Mouse (Mus musculus): ENCODE results near the gene Pelp1. TPM values are rescaled to one million over a fixed set of nuclear protein-coding genes. Genes with fewer than 3 reads are reported as not detected.
A peak's percentile ranks its signal among the peaks of the same experiment; 100 is the strongest.

The Pelp1 gene
- total RNA-seq (2021), result 10 to 100 TPM; 22.3 to 26.1 TPM

DNA sequence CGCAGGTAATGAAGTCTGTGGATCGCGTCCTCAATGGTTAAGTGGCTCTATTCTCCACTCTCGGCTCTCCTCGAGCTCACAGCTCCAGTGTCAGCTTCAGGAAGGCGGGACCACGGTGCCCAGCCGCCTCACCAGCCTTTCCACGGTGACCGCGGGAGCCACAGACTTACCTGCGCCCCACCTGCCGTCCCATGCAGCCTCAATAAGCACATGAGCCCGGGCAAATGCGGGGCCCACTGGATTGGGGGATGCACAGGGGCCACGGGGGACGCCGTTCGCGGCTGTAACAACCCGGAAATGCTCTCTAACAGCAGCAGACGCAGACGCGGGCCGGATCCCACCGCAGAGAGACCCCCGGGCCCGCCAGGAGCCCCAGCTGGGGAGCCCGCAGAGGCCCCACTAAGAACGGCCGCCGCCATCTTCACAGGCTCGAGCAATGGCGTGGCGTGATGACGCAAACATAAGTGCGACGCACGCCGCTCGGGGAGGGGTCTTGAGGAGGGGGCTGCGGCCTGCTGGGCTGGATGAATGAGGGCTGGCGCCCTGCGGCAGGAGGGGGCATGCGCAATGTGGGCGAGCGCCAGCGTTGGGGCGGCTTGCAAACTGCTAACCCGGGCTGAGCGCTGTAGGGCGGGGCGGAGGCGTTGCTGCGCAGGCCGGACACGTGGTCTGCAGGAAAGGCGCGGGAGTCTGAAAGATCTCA, at the start of gene Pelp1:
TSS of gene Pelp1 (minus strand) at position 438 of the 703 bp plus-strand sequence.
- intact Hi-C loops (cut with DNase I), result loop anchor here (5.0 kb wide), 1 partner anchor 348 kb away; no protein-coding TSS in a partner anchor
- DNase-seq, result peak; percentile 92 to 93

DNA sequence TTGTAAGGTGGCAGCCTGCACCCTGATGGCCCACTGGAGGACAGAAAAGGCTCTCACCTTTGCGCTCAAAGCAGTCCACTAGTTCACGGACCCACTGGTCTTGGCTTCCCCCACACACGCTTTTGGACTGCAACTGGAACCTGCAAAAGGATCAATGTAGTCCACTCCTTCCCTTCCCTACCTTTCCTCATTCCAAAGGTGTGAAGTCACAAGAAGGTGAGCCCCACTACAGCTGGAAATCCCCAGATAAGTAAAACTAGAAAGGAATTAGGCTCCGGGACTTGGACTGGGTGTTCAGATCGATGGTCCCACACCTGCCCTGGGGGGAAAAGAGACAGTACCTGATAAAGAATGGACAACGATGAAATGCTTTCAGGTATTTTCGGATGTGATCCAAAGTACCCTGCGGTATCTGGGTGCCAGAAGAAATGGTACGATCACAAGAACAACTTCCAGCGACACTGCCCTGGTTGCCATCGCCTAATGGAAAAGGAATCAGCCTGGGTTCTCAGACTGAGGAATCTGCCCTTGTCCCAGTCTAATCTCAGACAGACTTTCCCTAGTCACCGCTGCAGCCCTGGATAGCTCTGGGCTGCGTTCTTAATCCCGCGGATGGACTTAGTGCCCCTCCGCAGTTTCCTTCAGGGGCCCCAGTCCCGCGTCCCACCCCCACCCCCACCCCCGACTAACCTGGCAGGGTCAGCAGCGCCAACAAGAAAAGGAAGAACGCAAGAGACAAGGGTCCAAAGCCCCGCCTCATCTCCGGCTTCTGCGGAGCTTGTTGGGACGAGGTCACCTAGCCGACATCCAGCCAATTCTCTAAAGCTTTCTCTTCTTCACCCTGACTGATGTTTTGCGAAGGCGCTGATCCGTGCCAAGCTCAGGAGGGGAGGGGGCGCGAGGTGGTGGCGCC, 49.1 kb upstream of the Pelp1 start, which contains the start of gene Zmynd15:
TSS of gene Zmynd15 (plus strand) at position 746 of the 913 bp plus-strand sequence.
- intact Hi-C loops (cut with DNase I), result no loop called here

DNA sequence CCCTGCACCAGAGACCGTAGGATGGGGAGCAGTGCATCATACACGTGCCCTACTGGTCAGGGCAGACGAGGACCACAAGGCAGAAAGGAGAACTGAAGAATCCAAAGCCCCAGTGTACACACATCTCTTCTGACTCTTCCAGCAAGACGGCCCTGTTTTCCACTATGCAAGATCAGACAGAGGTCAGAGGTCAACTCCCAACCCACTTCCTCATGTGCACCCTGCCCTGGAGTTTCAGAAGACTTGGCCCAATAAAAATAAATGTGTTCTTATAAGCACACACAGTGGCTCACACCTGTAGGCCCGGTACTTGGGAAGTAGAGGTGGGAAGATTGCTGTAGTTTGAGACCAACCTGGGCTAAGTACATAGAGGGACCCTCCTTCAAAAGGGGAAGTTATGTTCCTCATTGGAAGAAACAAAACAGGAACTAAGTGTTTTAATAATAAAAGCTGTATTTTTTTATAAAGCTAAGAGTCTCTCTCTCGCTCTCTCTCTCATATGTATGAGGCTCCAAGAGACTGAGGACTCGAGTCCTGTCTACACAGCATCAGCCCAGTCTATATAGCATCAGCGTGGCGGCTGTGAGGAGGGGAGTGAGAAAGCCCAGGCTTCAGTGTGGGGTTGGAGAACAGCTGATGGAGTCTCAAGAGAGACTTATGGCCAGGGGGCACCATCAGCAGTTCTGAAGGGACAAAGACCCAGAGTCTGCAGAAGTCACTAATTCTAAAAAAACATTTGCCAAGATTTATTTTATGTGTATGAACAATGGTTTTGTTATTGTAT, 43.6 kb upstream of the Pelp1 start:
- intact Hi-C loops (cut with DNase I), result no loop called here
- peak in 1 of 2 experiments; percentile 20 for DNase-seq

More for the DNA sequence above, 49.1 kb upstream of the Pelp1 start, which contains the start of gene Zmynd15:
- DNase-seq, result no peak

DNA sequence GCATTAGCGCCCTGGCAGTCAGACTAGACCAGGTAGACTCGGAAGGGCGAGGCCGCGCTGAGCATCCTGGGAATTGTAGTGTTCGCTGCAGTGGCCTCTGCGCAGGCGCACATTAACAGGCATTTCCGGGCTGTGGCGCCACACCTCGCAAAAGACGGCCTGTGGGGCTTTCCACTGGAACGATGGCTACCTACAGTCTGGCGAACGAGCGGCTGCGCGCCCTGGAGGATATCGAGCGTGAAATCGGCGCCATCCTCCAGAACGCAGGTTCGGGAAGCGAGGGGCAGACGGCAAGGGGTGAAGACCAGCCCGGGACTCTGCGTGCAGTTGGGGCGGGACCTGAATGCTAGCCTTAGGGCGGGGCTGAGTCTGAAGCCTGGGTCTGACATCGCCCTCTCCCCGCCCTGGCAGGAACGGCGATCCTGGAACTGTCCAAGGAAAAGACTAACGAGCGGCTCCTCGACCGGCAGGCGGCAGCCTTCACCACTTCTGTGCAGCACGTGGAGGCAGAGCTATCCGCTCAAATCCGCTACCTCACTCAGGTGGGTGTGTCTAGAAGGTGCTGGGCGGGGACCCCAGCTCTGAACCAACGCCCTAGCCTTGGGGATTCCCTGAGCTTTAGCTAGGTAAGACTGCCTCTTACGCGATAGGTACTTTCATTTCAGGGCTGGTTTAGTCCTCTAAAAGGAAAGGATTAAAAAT, 42.1 kb upstream of the Pelp1 start, which contains the start of gene Med11:
TSS of gene Med11 (plus strand) at position 123 of the 702 bp plus-strand sequence.
- peak; percentile 98 for DNase-seq
- intact Hi-C loops (cut with DNase I), result loop anchor here (1.0 to 2.0 kb wide), 2 partner anchors 19 to 54 kb away; partner anchors contain the start of gene Arrb2

DNA sequence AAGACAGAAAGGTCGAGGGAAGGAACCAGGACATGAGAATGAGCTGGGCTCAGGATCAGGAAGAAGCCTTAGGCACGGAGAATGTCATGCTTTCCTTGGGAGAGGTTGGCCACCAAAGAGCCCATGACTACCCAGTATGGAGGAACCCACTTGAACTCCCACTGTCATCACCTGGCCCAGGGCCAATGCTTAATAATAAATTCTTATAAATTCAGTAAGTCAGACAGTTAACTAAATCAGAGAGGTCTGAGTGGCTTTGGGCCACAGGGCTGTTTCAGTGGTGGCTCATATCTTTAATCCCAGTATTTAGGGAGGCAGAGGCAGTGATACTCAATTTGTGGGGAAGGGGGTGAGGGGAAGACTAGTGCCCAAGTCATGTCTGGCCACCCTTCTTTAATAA, 41.1 kb upstream of the Pelp1 start:
- no peak for DNase-seq
- intact Hi-C loops (cut with DNase I), result loop anchor here (2.0 kb wide), 1 partner anchor 18 kb away; the partner anchor contains the start of gene Arrb2

DNA sequence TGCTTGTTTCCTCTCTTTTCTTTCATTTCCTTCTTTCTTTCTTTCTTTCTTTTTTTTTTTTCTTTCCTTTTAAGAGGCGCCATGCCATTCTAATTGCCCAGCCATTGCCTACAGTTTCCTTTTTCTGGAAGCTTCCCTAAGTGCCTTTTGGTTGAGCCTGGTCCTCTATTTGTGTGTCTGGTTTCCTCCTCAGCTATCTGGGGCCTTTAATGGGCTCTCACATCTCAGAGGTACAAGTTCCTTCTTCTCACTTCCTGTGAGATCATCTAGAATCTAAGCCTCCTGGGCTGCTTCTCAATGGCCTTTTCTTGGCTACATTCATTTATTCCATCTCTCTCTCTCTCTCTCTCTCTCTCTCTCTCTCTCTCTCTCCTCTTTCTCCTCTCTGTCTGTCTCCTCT, 37.5 kb upstream of the Pelp1 start:
- intact Hi-C loops (cut with DNase I), result no loop called here
- DNase-seq, result no peak

DNA sequence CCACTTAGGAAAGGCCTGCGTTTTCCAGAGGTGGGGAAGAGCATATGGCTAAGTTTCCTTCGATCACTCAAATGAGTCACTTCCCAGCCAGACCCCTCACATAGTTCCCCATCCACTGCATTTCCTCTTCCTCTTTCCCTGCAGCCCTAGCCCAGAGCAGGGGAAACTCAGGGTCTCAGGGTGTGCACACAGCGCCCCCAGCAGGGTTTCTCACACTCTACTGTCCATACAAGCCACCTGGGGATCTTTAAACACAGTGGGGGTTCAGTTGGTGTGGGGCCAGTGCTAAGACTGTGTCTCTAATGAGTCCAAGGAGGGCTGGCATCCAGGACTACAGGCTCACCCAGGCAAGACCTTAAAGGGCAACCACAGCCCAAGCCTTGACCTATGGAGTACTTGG, 36.9 kb upstream of the Pelp1 start:
- intact Hi-C loops (cut with DNase I), result no loop called here

DNA sequence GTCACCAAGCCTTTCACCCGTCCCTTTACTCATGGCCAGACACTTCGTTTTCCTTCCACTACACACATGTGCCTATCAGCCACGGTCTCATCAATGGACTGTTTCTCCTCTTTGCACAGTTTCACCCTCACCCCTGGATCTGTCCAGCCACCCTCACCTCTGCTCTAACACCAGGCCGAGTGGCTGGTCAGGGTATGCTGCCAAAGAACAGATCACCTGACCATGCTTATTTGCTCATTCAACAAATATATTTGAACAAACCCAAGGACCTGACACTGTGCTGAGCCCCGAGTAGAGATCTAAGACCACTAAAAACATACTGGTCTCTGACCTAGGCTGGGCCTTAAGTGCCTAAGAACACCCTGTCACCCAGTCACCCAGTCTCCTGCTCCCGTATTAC, 34.8 kb upstream of the Pelp1 start:
- intact Hi-C loops (cut with DNase I), result no loop called here
- no peak for DNase-seq

More for the DNA sequence above, 36.9 kb upstream of the Pelp1 start:
- DNase-seq, result no peak

DNA sequence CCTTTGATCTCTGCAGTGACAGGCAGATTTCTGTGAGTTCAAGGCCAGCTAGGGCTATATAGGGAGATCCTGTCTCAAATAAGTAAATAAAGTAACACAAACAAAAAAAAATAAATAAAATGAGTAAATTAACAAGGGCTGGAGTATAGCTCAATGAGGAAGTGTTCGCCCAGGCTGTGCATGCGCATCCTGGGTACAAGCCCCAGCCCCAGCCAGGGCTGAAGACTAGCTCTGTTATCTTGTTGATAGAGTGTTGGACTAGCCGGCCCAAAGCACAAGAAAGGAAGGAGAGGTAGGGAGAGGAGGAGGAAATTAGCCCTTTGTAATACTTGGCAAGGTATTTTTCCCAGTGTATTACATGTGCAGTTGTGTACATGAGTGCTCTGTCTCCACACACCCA, 34.1 kb upstream of the Pelp1 start:
- intact Hi-C loops (cut with DNase I), result no loop called here
- no peak for DNase-seq

DNA sequence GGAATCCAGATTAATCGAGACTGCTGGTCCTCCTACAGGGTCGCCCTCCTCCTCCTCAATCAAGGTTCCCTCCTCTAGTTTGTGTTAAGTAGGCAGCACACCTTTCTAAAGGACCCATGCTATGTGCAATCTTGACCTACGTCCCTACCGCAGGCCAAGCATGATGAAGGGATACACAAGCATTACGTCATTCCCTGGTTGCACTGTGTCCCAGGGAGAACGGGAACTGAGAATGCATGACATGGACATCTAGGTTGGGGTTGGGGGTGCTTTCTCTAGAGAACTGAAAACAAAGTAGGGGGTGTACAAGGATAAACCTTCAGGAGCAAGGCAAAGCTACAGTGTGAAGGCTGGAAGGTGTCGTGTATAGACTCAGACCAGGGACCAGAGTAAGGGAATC, 32.1 kb upstream of the Pelp1 start:
- intact Hi-C loops (cut with DNase I), result no loop called here
- DNase-seq, result no peak

DNA sequence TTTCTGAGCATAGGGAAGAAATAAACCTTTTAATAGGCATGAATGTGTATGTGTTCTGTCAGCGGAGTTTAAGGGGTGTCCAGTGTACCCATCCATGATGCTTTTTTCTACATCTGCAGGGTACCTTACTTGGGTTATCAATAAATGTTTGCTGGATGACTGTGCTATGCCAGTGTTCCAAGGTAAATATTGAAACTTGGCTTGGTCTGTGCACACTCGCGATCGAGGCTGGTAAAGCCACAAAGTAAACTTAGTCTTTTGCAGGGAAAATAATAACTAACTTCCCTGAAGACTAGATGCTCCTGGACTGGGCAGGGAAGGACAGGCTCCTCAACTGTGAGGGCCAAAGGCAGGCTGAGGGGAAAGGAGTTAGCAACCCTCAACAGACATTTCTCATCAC, 30.8 kb upstream of the Pelp1 start:
- intact Hi-C loops (cut with DNase I), result no loop called here
- DNase-seq, result no peak

DNA sequence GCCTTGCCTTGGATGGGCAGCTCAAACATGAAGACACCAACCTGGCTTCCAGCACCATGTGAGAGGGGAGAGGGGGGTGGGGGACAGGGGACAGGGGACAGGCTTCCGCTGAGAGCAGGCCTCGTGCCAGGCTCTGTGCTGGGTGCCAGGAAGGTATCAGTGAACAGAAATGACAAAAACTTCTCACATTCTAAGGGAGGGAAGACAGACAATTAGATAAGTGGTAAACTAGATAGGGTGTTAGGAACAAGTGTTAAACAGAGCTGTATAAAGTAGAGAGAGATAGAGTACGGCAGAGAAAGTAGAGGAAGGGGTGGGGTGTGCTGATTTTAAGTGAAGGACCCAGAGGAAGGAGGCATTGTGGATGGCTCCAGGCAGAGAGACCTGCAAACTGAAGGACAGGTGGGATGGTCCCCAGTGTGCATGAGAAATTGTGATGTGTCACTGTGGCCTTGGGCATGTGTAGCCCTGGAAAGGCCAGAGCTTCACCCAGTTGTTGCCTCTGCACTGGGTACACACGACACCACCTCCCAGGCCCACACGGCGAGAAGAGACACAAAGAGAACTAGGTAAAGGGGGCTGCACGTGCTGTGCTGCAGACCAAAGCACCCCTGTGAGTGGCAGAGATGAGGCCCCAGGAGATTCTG, 29.0 kb upstream of the Pelp1 start:
- intact Hi-C loops (cut with DNase I), result no loop called here
- DNase-seq, result no peak

DNA sequence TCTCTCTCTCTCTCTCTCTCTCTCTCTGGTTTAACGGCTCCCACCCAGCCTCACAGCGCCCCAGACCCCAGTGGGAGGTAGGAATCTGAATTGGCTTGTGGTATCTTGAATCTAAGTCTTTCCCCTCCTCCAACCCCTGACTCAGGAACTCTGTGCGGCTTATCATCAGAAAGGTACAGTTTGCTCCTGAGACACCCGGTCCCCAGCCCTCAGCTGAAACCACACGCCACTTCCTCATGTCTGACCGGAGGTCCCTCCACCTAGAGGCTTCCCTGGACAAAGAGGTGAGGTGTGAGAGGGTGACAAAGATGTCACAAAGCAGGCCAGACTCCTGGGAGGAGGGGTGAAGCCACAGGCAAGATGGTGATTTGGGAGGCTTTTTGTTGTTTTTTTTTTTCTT, 27.6 kb upstream of the Pelp1 start:
- intact Hi-C loops (cut with DNase I), result no loop called here
- DNase-seq, result no peak

DNA sequence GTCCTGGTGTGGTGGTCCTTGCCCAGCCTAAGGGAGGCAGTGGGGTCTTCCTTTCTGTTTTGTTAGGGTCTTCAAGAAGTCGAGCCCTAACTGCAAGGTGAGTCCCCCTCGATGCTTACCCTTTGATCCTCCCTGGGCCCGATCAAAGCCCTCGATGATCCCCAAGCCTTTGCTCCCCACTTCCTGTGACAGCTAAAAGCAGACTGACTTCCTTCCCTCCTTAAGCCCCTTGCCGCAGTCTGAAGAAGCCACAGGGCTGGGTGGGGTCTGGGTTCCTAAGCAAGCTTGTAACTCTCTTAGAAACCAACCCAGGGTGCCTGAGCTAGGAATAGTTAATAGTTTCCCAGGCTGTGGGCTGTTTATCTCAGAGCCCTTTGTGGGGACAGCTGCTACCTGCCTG, 25.6 kb upstream of the Pelp1 start:
- intact Hi-C loops (cut with DNase I), result no loop called here
- no peak for DNase-seq

DNA sequence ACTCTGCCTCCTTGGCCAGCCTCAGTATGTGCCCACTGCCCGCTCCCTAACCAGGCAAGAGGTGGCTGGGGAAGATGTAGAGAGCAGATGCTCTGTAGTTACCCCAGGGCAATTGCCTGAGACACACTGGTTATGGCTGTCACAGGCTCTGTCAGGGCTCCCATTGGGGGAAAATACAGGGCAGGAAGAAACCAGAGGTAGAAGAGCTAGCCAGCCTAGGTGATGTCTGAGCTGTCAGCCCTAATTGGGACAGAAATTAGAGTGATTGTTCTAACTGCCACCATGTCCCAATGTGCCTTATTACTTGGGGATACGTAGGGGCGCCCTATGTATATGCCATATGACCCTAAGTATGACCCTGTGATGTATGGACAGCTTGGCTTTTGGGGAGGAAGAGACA, 24.1 kb upstream of the Pelp1 start:
- no peak for DNase-seq
- intact Hi-C loops (cut with DNase I), result loop anchor here (2.0 to 5.0 kb wide), 4 partner anchors 17 to 323 kb away; partner anchors contain the start of gene Med11

DNA sequence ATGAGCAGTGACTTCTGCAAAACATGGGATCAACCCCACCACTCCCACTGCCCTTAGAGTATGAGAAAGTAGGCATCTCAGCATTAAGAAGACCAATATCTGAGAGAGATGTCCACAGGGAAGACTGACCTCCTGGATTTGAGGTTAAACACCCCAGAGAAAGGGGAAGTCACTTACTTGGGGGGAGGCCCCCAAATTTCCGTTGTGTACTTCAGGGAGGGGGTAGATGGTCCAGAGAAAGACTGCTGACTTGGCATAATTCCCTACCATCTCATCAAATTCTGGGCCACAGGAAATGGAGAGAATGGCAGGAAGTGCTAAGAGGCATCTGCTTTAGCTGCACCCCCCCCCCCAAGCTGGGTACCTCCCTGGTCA, 23.7 kb upstream of the Pelp1 start:
- peak; percentile 24 to 31 for DNase-seq
- intact Hi-C loops (cut with DNase I), result loop anchor here (2.0 to 5.0 kb wide), 4 partner anchors 17 to 324 kb away; partner anchors contain the start of gene Med11

DNA sequence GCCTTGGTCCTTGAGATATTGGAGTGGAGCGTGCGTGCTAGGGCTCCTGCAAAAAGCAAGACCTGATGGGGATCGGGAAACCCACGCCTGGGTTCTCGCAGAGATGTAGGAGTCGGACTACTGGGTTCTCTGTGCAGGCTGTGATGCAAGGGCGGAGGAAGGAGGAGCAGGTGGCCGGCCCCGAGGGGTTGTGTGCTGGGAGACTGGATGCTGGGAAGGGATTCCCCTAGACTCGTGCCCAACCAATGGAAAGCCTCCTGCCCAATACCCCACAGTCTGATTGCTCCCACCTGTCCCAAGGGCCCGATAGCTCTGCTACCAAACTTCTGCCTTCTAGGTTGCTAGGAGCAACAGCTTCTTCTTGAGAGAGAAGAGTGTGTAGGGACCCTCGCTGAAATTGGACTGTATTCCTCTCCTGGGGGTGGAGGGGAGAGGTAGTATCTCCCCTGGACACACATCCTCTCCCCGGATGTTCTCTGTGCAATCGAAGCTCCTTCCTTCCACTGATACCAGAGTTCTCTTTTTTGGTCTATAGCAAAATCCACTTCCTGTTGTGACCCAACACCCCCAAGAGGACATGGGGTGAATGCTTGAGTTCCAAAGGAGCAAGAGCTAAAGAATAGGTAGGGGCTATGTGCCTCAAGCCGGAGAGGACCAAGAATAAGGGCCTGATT, 23.2 kb upstream of the Pelp1 start:
- DNase-seq, result no peak
- intact Hi-C loops (cut with DNase I), result loop anchor here (1.0 to 5.0 kb wide), 5 partner anchors 18 to 324 kb away; partner anchors contain the start of gene Med11

DNA sequence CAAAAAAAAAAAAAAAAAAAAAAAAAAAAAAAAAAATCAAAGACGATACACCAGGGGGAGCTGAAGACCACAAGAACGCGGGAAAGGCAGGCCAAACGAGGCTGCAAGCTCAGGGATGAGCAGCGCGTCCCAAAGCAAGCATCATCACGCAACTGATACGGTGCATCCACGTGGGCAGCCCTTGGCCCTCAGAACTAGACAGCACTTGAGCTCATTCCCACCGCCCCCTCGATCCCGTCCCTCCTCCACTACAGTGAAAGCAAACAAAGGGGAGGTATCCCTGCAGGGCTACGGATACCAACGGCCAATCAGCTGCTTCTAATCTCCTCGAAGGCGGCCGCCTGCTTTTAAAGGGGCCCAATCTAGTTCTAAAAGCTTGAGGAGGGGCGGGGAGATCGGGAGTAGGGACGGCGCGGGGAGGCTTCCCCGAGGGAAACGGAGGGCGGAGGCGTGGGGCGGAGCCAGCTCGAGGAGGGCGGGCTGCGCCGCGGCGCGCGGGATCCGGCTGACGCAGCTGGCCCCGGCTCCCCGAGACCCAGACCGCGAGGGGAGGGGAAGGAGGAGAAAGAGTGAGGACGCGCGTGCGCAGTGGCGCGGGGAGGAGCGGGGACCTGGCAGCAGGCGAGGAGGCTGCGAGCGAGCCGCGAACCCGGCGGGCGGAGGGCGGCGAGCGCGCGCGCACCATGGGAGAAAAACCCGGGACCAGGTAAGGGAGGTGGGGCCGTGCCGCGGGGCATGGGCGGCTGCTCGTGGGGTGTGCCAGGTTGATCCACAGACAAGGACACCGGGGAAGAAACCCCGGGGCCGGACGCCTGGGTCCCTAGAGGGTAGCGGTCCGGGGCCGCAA, 22.4 kb upstream of the Pelp1 start, which contains the start of gene Arrb2:
TSS of gene Arrb2 (plus strand) at position 588 of the 847 bp plus-strand sequence.
- DNase-seq, result peak; percentile 96 to 98
- intact Hi-C loops (cut with DNase I), result loop anchor here (1.0 to 5.0 kb wide), 5 partner anchors 19 to 325 kb away; partner anchors contain the start of gene Med11

All from heart, postnatal 10 days (tissue).